Mouse (Mus musculus): Measurements from ENCODE around the gene Best2.

DNA sequence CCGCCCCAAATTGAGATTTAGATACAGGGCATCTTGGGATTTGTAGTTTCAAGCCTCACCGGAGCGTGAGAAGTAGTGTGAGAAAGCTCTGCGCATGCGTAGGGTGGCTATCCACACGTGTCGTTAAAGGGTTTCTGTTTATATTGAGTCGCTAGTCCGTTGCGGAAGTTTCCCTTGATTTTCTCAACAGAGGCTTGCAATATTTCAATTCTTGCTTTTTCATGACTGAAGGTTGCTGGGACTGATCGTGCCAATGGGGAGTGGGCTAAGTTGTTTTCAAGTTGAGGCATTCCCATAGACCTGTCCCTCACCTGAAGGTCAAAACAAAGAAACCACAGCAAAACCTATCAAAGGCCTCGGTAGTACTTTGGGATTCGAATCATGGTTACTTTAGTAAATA is 20.4 kb upstream of the Best2 start:
- 0 out of 4 replicates have a peak, but pooled peaks of 1 of the 2 experiments have one; percentile 6 for TF ChIP-seq POLR2A (IDR thresholded peaks at IDR 0.05; ENCODE audit: control insufficient read depth in 1 of 2, insufficient read depth in 1 of 2, low read depth in 1 of 2, low read length in 2 of 2, poor library complexity in 1 of 2)
- no peak for TF ChIP-seq CTCF (IDR thresholded peaks at IDR 0.05 in 2 of 3, conservative IDR thresholded peaks at IDR 0.05 in 1 of 3; ENCODE audit: control insufficient read depth in 1 of 3, insufficient read depth in 1 of 3, low read depth in 2 of 3, low read length in 3 of 3, poor library complexity in 1 of 3, severe bottlenecking in 1 of 3)
- no peak for TF ChIP-seq JUND (IDR thresholded peaks at IDR 0.05; ENCODE audit: low read depth, low read length)
- TF ChIP-seq HCFC1 (IDR thresholded peaks at IDR 0.05; ENCODE audit: low read depth, low read length), result peak; percentile 53; the same call in 1 of the 2 replicates
- TF ChIP-seq E2F4 (IDR thresholded peaks at IDR 0.05; ENCODE audit: borderline replicate concordance, low read depth, low read length), result no peak
- no peak for TF ChIP-seq EP300 (IDR thresholded peaks at IDR 0.05; ENCODE audit: low read depth in 1 of 2, low read length in 2 of 2)
- TF ChIP-seq SIN3A (IDR thresholded peaks at IDR 0.05; ENCODE audit: low read length), result no peak
- no peak for TF ChIP-seq MYC (IDR thresholded peaks at IDR 0.05; ENCODE audit: low read depth, low read length)
- no peak for TF ChIP-seq ZKSCAN1 (IDR thresholded peaks at IDR 0.05; ENCODE audit: low read depth, low read length)

Data from MEL (cell line).